Mouse (Mus musculus) liver, adult 2 months (tissue): Measurements from ENCODE around the gene Perm1.

ENCODE experiments used
- CTCF ChIP-seq: fragments of 200-500 bp; IDR thresholded peaks from 2 replicates; pipeline ENCODE4 v1.5.1; 2011; ENCODE audit warnings: low read depth, low read length, control low read depth
- POLR2A ChIP-seq: fragments of 200-500 bp; IDR thresholded peaks from 2 replicates; pipeline ENCODE4 v1.6.1; 2011; ENCODE audit warnings: low read length, control low read depth; ENCODE audit not compliant: insufficient read depth; ENCODE audit errors: extremely low read depth

DNA sequence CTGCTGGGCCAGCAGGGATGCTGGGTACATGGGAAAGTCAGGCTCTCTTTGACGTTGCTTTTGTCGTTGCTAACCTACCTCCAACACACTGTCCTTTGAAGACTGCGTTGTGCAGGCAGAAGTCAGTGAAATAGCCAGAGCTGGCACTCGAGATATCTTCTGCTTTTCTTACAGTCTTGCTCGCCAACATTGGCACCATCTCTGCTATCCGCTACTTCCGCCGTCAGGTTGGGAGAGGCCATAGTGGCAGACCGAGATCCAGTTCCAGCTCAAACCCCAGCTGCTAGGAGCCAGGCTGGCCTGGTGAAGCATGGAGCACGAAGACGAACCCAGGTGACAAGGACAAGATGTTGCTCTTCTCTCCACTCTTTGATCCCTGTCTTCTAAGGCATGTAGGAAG, 4.3 kb downstream of the Perm1 start:
- TF ChIP-seq CTCF, result no peak
- TF ChIP-seq POLR2A, result no peak
